ENCODE assay signal across 9 mouse cellular contexts in the genomic region with DNA sequence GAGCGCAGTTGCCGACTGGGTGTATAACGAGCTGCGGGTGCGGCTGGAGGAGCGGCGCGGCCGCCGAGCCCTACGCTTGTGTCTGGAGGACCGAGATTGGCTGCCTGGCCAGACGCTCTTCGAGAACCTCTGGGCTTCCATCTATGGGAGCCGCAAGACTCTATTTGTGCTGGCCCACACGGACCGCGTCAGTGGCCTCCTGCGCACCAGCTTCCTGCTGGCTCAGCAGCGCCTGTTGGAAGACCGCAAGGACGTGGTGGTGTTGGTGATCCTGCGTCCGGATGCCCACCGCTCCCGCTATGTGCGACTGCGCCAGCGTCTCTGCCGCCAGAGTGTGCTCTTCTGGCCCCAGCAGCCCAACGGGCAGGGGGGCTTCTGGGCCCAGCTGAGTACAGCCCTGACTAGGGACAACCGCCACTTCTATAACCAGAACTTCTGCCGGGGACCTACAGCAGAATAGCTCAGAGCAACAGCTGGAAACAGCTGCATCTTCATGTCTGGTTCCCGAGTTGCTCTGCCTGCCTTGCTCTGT. TPM values are rescaled to one million over a fixed set of nuclear protein-coding genes. Genes with fewer than 3 reads are reported as not detected.
A peak's percentile ranks its signal among the peaks of the same experiment; 100 is the strongest.
DNase-seq lines count a peak whose midpoint lies in the region; ATAC-seq and TF ChIP-seq lines count a peak whose summit lies in the region.
"Had no signal": no experiment of that assay in that cellular context is flagged by ENCODE, and none has a peak within 500 bp of the region (broad histone marks: within the 10 kb centered on the region; RNA-seq: fewer than 3 reads in every experiment).

No protein-coding gene starts in this region.

- peak; percentile 74 for ATAC-seq in forebrain, embryonic 14.5 days
- ATAC-seq in hindbrain, postnatal 0 days: peak; percentile 78
- peak; percentile 79 for ATAC-seq in lung, embryonic 15.5 days (ENCODE audit: borderline replicate concordance, extremely low read depth, low FRiP score, low TSS enrichment)

- 4% methylated on average over 33 of the region's 34 CpGs for WGBS in forebrain, embryonic 14.5 days
- 9% methylated on average over 34 of the region's 34 CpGs for WGBS in hindbrain, postnatal 0 days
- WGBS in lung, embryonic 15.5 days: 3% methylated on average over 34 of the region's 34 CpGs

- H3K27me3 ChIP-seq in forebrain, embryonic 14.5 days (replicated peaks; ENCODE audit: control insufficient read depth, insufficient read depth, low read length): peaks cover 5% of the 10 kb centered on the region; the same call in 1 of the 2 replicates
- 0 out of 2 replicates have a peak, but pooled peaks cover 4% of the 10 kb centered on the region for H3K27me3 ChIP-seq in hindbrain, postnatal 0 days (ENCODE audit: insufficient read depth, low read length)
- 0 out of 2 replicates have a peak, but pooled peaks cover 6% of the 10 kb centered on the region for H3K27me3 ChIP-seq in lung, embryonic 15.5 days
- H3K27me3 ChIP-seq: CH12.LX had no signal

- H3K9ac ChIP-seq in forebrain, embryonic 14.5 days (ENCODE audit: low read length): peak overlapping the region; percentile 60
- H3K9ac ChIP-seq in hindbrain, postnatal 0 days (replicated peaks; ENCODE audit: low read length): peak overlapping the region; percentile 40
- peak overlapping the region; percentile 46 for H3K9ac ChIP-seq in lung, embryonic 15.5 days

- peak overlapping the region; percentile 32 for H3K4me3 ChIP-seq in forebrain, embryonic 14.5 days (ENCODE audit: low read depth, low read length)
- H3K4me3 ChIP-seq in hindbrain, postnatal 0 days (ENCODE audit: low read length): peak overlapping the region; percentile 32
- peak overlapping the region; percentile 37 for H3K4me3 ChIP-seq in lung, embryonic 15.5 days

- DNase-seq in cerebellum, postnatal 10 days: peak; percentile 63 to 64
- no peak for DNase-seq in cerebellum, adult 11 months
- peak; percentile 55 for DNase-seq in R1 (ENCODE audit: low read depth, low spot score)
- peak; percentile 58 for DNase-seq in forebrain, embryonic 14.5 days (ENCODE audit: low spot score)
- peak; percentile 77 for DNase-seq in hindbrain, postnatal 0 days (ENCODE audit: low spot score)
- peak; percentile 44 to 67 for DNase-seq in right cerebral cortex, adult 2 months (ENCODE audit: low spot score in 2 of 2)
- no peak for DNase-seq in ovary, postnatal 14 days (ENCODE audit: low spot score)

- peak overlapping the region; percentile 70 for H3K4me2 ChIP-seq in forebrain, embryonic 14.5 days (ENCODE audit: low read length)
- peak overlapping the region; percentile 56 for H3K4me2 ChIP-seq in hindbrain, postnatal 0 days (ENCODE audit: low read depth, low read length)
- peak overlapping the region; percentile 78 for H3K4me2 ChIP-seq in lung, embryonic 15.5 days

- H3K36me3 ChIP-seq in forebrain, embryonic 14.5 days (ENCODE audit: control insufficient read depth, insufficient read depth, low read length): no peaks in the 10 kb centered on the region
- H3K36me3 ChIP-seq in hindbrain, postnatal 0 days (ENCODE audit: insufficient read depth, low read length): no peaks in the 10 kb centered on the region
- H3K36me3 ChIP-seq in lung, embryonic 15.5 days: no peaks in the 10 kb centered on the region

- H3K27ac ChIP-seq in forebrain, embryonic 14.5 days (ENCODE audit: low read depth, low read length): no peak overlapping the region
- H3K27ac ChIP-seq in hindbrain, postnatal 0 days: peak overlapping the region; percentile 9
- peak overlapping the region; percentile 49; the same call in 1 of the 2 replicates for H3K27ac ChIP-seq in lung, embryonic 15.5 days

- no peaks in the 10 kb centered on the region for H3K4me1 ChIP-seq in forebrain, embryonic 14.5 days (ENCODE audit: control insufficient read depth, insufficient read depth, low read length)
- peaks cover 6% of the 10 kb centered on the region; the same call in 1 of the 2 replicates for H3K4me1 ChIP-seq in hindbrain, postnatal 0 days (ENCODE audit: insufficient read depth, low read length)
- H3K4me1 ChIP-seq in lung, embryonic 15.5 days: peaks cover 17% of the 10 kb centered on the region

- peak; percentile 69 for TF ChIP-seq CTCF in hindbrain, postnatal 0 days (IDR thresholded peaks at IDR 0.05; ENCODE audit: low read depth)

- H3K9me3 ChIP-seq in forebrain, embryonic 14.5 days (replicated peaks; ENCODE audit: control insufficient read depth, low read length): no peaks in the 10 kb centered on the region
- H3K9me3 ChIP-seq in hindbrain, postnatal 0 days (ENCODE audit: low read length): no peaks in the 10 kb centered on the region
- H3K9me3 ChIP-seq in lung, embryonic 15.5 days: no peaks in the 10 kb centered on the region

RNA-seq across cellular contexts. Expression of a gene that starts 3.8 kb away (rescaled TPM):
- not detected in 2 replicates for polyA plus RNA-seq in forebrain, embryonic 14.5 days (2014; fragmentation: Nextera tagmentation; extraction: Ambion mirVana)
- 0.36 and 0.37 TPM in 2 replicates for total RNA-seq in hindbrain, postnatal 0 days (2014; rRNA removed)
- polyA plus RNA-seq in hindbrain, postnatal 0 days (2015; fragmentation: Nextera tagmentation; extraction: Ambion mirVana): 0.09 and 0.11 TPM in 2 replicates
- polyA plus RNA-seq in lung, embryonic 15.5 days (2015; fragmentation: Nextera tagmentation; extraction: Ambion mirVana): 0.06 TPM in 1 of 2 replicates, not detected in the other

RNA-seq across cellular contexts. Expression of a gene that starts 22.2 kb away (rescaled TPM):
- polyA plus RNA-seq in forebrain, embryonic 14.5 days (2014; fragmentation: Nextera tagmentation; extraction: Ambion mirVana): 91.5 and 110 TPM in 2 replicates
- 80.9 and 92.7 TPM in 2 replicates for total RNA-seq in hindbrain, postnatal 0 days (2014; rRNA removed)
- 80.4 and 92.3 TPM in 2 replicates for polyA plus RNA-seq in hindbrain, postnatal 0 days (2015; fragmentation: Nextera tagmentation; extraction: Ambion mirVana)
- 124 and 132 TPM in 2 replicates for polyA plus RNA-seq in lung, embryonic 15.5 days (2015; fragmentation: Nextera tagmentation; extraction: Ambion mirVana)

RNA-seq across cellular contexts. Expression of a gene that starts 23.3 kb away (rescaled TPM):
- 57.5 and 64.7 TPM in 2 replicates for polyA plus RNA-seq in forebrain, embryonic 14.5 days (2014; fragmentation: Nextera tagmentation; extraction: Ambion mirVana)
- total RNA-seq in hindbrain, postnatal 0 days (2014; rRNA removed): 57.4 and 72.6 TPM in 2 replicates
- polyA plus RNA-seq in hindbrain, postnatal 0 days (2015; fragmentation: Nextera tagmentation; extraction: Ambion mirVana): 42.0 and 43.9 TPM in 2 replicates
- 73.7 and 76.4 TPM in 2 replicates for polyA plus RNA-seq in lung, embryonic 15.5 days (2015; fragmentation: Nextera tagmentation; extraction: Ambion mirVana)

RNA-seq across cellular contexts. Expression of a gene that starts 26.7 kb away (rescaled TPM):
- polyA plus RNA-seq in forebrain, embryonic 14.5 days (2014; fragmentation: Nextera tagmentation; extraction: Ambion mirVana): 10.3 and 10.7 TPM in 2 replicates
- 19.0 and 23.3 TPM in 2 replicates for total RNA-seq in hindbrain, postnatal 0 days (2014; rRNA removed)
- polyA plus RNA-seq in hindbrain, postnatal 0 days (2015; fragmentation: Nextera tagmentation; extraction: Ambion mirVana): 18.5 and 21.2 TPM in 2 replicates
- 60.4 and 62.8 TPM in 2 replicates for polyA plus RNA-seq in lung, embryonic 15.5 days (2015; fragmentation: Nextera tagmentation; extraction: Ambion mirVana)

RNA-seq across cellular contexts. Expression of a gene that starts 54.6 kb away (rescaled TPM):
- 11.8 and 12.1 TPM in 2 replicates for polyA plus RNA-seq in forebrain, embryonic 14.5 days (2014; fragmentation: Nextera tagmentation; extraction: Ambion mirVana)
- total RNA-seq in hindbrain, postnatal 0 days (2014; rRNA removed): 9.3 and 9.8 TPM in 2 replicates
- 9.2 and 10.8 TPM in 2 replicates for polyA plus RNA-seq in hindbrain, postnatal 0 days (2015; fragmentation: Nextera tagmentation; extraction: Ambion mirVana)
- 29.5 and 32.0 TPM in 2 replicates for polyA plus RNA-seq in lung, embryonic 15.5 days (2015; fragmentation: Nextera tagmentation; extraction: Ambion mirVana)

Comparison
In these comparisons a context has a peak if more than half of its experiments do, and no peak if none do; other contexts are left out.
1. DNase-seq: peak in cerebellum, postnatal 10 days (2 of 2), R1 (single experiment), forebrain, embryonic 14.5 days (single experiment), hindbrain, postnatal 0 days (single experiment) and right cerebral cortex, adult 2 months (2 of 2); none in cerebellum, adult 11 months (single experiment) and ovary, postnatal 14 days (single experiment).
2. Peak in every context shown above with its lines, with median percentiles within 50 percentile points of each other: ATAC-seq, H3K4me2 ChIP-seq, H3K4me3 ChIP-seq and H3K9ac ChIP-seq.